8 mouse cellular contexts compared by ENCODE assay signal in genomic region chr10:110455838-110456493, GRCm38 (mm10). TPM values are rescaled to one million over a fixed set of nuclear protein-coding genes. Genes with fewer than 3 reads are reported as not detected.
DNase-seq lines count a peak whose midpoint lies in the region; ATAC-seq and TF ChIP-seq lines count a peak whose summit lies in the region.

Nav3 (minus strand) TSS chr10:110456204.

- peak within 1 kb of the TSS; percentile 73 for H3K9ac ChIP-seq in heart, embryonic 14.5 days (ENCODE audit: low read length)
- peak within 1 kb of the TSS; percentile 12; the same call in 1 of the 2 replicates for H3K9ac ChIP-seq in liver, embryonic 11.5 days (ENCODE audit: low read depth, low read length)
- H3K9ac ChIP-seq in neural tube, embryonic 11.5 days (ENCODE audit: low read length) = peak within 1 kb of the TSS; percentile 76

- H3K4me3 ChIP-seq in C2C12 (ENCODE audit: insufficient read depth, poor library complexity, severe bottlenecking) = peak within 1 kb of the TSS; percentile 31
- H3K4me3 ChIP-seq in forebrain, embryonic 10.5 days = peak within 1 kb of the TSS; percentile 71
- peak within 1 kb of the TSS; percentile 62 to 65 for H3K4me3 ChIP-seq in heart, embryonic 14.5 days (ENCODE audit: control insufficient read depth in 1 of 2, insufficient read depth in 1 of 2, low read depth in 1 of 2, low read length in 2 of 2)
- H3K4me3 ChIP-seq in liver, embryonic 11.5 days (ENCODE audit: low read depth, low read length) = peak within 1 kb of the TSS; percentile 39
- peak within 1 kb of the TSS; percentile 61 for H3K4me3 ChIP-seq in neural tube, embryonic 11.5 days (ENCODE audit: low read depth, low read length)

- peak within 1 kb of the TSS; percentile 96 for H3K4me2 ChIP-seq in heart, embryonic 14.5 days (ENCODE audit: low read length)
- H3K4me2 ChIP-seq in liver, embryonic 11.5 days = peak within 1 kb of the TSS; percentile 65
- peak within 1 kb of the TSS; percentile 56 for H3K4me2 ChIP-seq in neural tube, embryonic 11.5 days (ENCODE audit: low read depth)

- 2% methylated on average over 30 of the region's 50 CpGs for WGBS in forebrain, embryonic 10.5 days
- under 1% methylated on average over 34 of the region's 50 CpGs for whole genome bisulfite sequencing in heart, embryonic 14.5 days
- WGBS in liver, embryonic 11.5 days = under 1% methylated on average over 45 of the region's 50 CpGs
- WGBS in neural tube, embryonic 11.5 days = under 1% methylated on average over 31 of the region's 50 CpGs

- H3K36me3 ChIP-seq in C2C12 (ENCODE audit: control insufficient read depth, insufficient read depth) = no peaks in the 10 kb centered on the region
- no peaks in the 10 kb centered on the region for H3K36me3 ChIP-seq in forebrain, embryonic 10.5 days (replicated peaks)
- no peaks in the 10 kb centered on the region for H3K36me3 ChIP-seq in heart, embryonic 14.5 days (ENCODE audit: control insufficient read depth, insufficient read depth, low read length)
- no peaks in the 10 kb centered on the region for H3K36me3 ChIP-seq in liver, embryonic 11.5 days (ENCODE audit: control insufficient read depth, insufficient read depth, low read length)
- no peaks in the 10 kb centered on the region for H3K36me3 ChIP-seq in neural tube, embryonic 11.5 days (ENCODE audit: control insufficient read depth, insufficient read depth, low read length)

- H3K27ac ChIP-seq in forebrain, embryonic 10.5 days = peak within 1 kb of the TSS; percentile 83
- H3K27ac ChIP-seq in heart, embryonic 14.5 days (replicated peaks in 1 of 2; ENCODE audit: control insufficient read depth in 1 of 2, insufficient read depth in 1 of 2, low read depth in 2 of 2, low read length in 2 of 2) = peak within 1 kb of the TSS; percentile 25 to 41; a peak in 3 of 4 replicates
- no peak within 1 kb of the TSS for H3K27ac ChIP-seq in liver, embryonic 11.5 days (ENCODE audit: low read depth, low read length)
- peak within 1 kb of the TSS; percentile 65 for H3K27ac ChIP-seq in neural tube, embryonic 11.5 days (ENCODE audit: low read depth, low read length)

- no peaks in the 10 kb centered on the region for H3K27me3 ChIP-seq in C2C12 (ENCODE audit: control insufficient read depth, insufficient read depth, insufficient read length)
- peaks cover 38% of the 10 kb centered on the region for H3K27me3 ChIP-seq in forebrain, embryonic 10.5 days (ENCODE audit: poor library complexity, severe bottlenecking)
- peaks cover 17% of the 10 kb centered on the region for H3K27me3 ChIP-seq in heart, embryonic 14.5 days (ENCODE audit: control insufficient read depth, insufficient read depth, low read length)
- peaks cover 19% of the 10 kb centered on the region for H3K27me3 ChIP-seq in liver, embryonic 11.5 days (replicated peaks; ENCODE audit: control insufficient read depth, insufficient read depth, low read length)
- peaks cover 7% of the 10 kb centered on the region; the same call in 1 of the 2 replicates for H3K27me3 ChIP-seq in neural tube, embryonic 11.5 days (ENCODE audit: control insufficient read depth, insufficient read depth, low read length)

- peak within 1 kb of the TSS; percentile 58 for H3ac ChIP-seq in C2C12 (ENCODE audit: control insufficient read depth, insufficient read length, low read depth)

- H3K79me3 ChIP-seq in C2C12 (ENCODE audit: low read depth) = no peaks in the 10 kb centered on the region

- peak; percentile 77 for ATAC-seq in heart, embryonic 14.5 days (ENCODE audit: insufficient number of reproducible peaks, insufficient read depth, low FRiP score, low read depth)
- ATAC-seq in liver, embryonic 11.5 days (replicated peaks; ENCODE audit: low FRiP score) = peak; percentile 81
- ATAC-seq in neural tube, embryonic 11.5 days (ENCODE audit: insufficient read depth, low FRiP score, low TSS enrichment) = peak; percentile 88

- TF ChIP-seq CTCF in C2C12 (IDR thresholded peaks at IDR 0.05; ENCODE audit: control insufficient read depth, insufficient read depth, insufficient read length) = peak; percentile 89
- TF ChIP-seq CTCF in brain, embryonic 14.5 days (IDR thresholded peaks at IDR 0.05; ENCODE audit: borderline replicate concordance, extremely low read depth, insufficient read depth, insufficient read length) = peak; percentile 59

- TF ChIP-seq POLR2A in brain, embryonic 14.5 days (IDR thresholded peaks at IDR 0.05; ENCODE audit: borderline replicate concordance, extremely low read depth, insufficient read depth, insufficient read length, poor library complexity, severe bottlenecking) = 0 out of 2 replicates have a peak, but pooled peaks have one; percentile 7

- DNase-seq in brain, embryonic 14.5 days (ENCODE audit: low read depth) = peak; percentile 92
- peak; percentile 72 for DNase-seq in forebrain, embryonic 10.5 days (ENCODE audit: extremely low spot score, low spot score)
- peak; percentile 82 for DNase-seq in kidney, postnatal 10 days
- peak; percentile 57 for DNase-seq in liver, embryonic 11.5 days (ENCODE audit: low spot score)
- peak; percentile 89 for DNase-seq in neural tube, embryonic 11.5 days (ENCODE audit: low spot score)
- peak; percentile 38 for DNase-seq in urinary bladder, adult 2 months (ENCODE audit: low spot score)

- peaks cover 21% of the 10 kb centered on the region for H3K4me1 ChIP-seq in forebrain, embryonic 10.5 days
- H3K4me1 ChIP-seq in heart, embryonic 14.5 days (ENCODE audit: control insufficient read depth in 2 of 2, insufficient read depth in 2 of 2, low read length in 2 of 2) = 0 out of 4 replicates have a peak, but pooled peaks cover 2 to 6% of the 10 kb centered on the region in 2 experiments
- H3K4me1 ChIP-seq in liver, embryonic 11.5 days (replicated peaks; ENCODE audit: control insufficient read depth, insufficient read depth, low read length) = no peaks in the 10 kb centered on the region
- H3K4me1 ChIP-seq in neural tube, embryonic 11.5 days (ENCODE audit: control insufficient read depth, insufficient read depth, low read length) = peaks cover 3% of the 10 kb centered on the region; the same call in 1 of the 2 replicates

- H3K79me2 ChIP-seq in C2C12 (ENCODE audit: control insufficient read depth, insufficient read depth) = no peaks in the 10 kb centered on the region

- H3K9me3 ChIP-seq in forebrain, embryonic 10.5 days = no peaks in the 10 kb centered on the region
- no peaks in the 10 kb centered on the region for H3K9me3 ChIP-seq in heart, embryonic 14.5 days (ENCODE audit: control insufficient read depth, low read length)
- H3K9me3 ChIP-seq in liver, embryonic 11.5 days (ENCODE audit: control insufficient read depth, low read length) = no peaks in the 10 kb centered on the region
- no peaks in the 10 kb centered on the region for H3K9me3 ChIP-seq in neural tube, embryonic 11.5 days (ENCODE audit: control insufficient read depth, low read length)

TF ChIP-seq in C2C12, 6 proteins besides CTCF, POLR2A, EP300 and RAD21:
- TF ChIP-seq MAX (IDR thresholded peaks at IDR 0.05) (no peak), MYOD1 (IDR thresholded peaks at IDR 0.05; ENCODE audit: control insufficient read depth, insufficient read length, low read depth) (no peak), CEBPB (IDR thresholded peaks at IDR 0.05; ENCODE audit: low read depth) (no peak), USF1 (IDR thresholded peaks at IDR 0.05; ENCODE audit: low read depth) (no peak), FOSL1 (IDR thresholded peaks at IDR 0.05; ENCODE audit: insufficient read depth, low read length, poor library complexity, severe bottlenecking) (no peak), MYOG (IDR thresholded peaks at IDR 0.05; ENCODE audit: control insufficient read depth, extremely low read depth, insufficient read length) (no peak)

RNA-seq across cellular contexts. Expression of gene Nav3, which starts in this region (rescaled TPM):
- polyA plus RNA-seq in C2C12 (2012; fragmentation: generic; extraction: Trizol) = 5.0 TPM
- polyA plus RNA-seq in brain, embryonic 14.5 days (2012; rRNA removed) = 20.0 and 34.8 TPM in 2 replicates
- polyA plus RNA-seq in forebrain, embryonic 10.5 days (2016; fragmentation: Nextera tagmentation; extraction: Ambion mirVana) = 1.00 and 1.0 TPM in 2 replicates
- polyA plus RNA-seq in heart, embryonic 14.5 days (2014; fragmentation: Nextera tagmentation; extraction: Ambion mirVana) = 3.0 and 4.2 TPM in 2 replicates
- polyA plus RNA-seq in liver, embryonic 11.5 days (2014; fragmentation: Nextera tagmentation; extraction: Ambion mirVana) = 0.66 and 0.85 TPM in 2 replicates
- polyA plus RNA-seq in neural tube, embryonic 11.5 days (2014; fragmentation: Nextera tagmentation; extraction: Ambion mirVana) = 8.5 and 10.5 TPM in 2 replicates
- polyA plus RNA-seq in urinary bladder, adult 2 months (2012; rRNA removed) = 0.76 and 0.88 TPM in 2 replicates

Comparison
In these comparisons a context has a peak if more than half of its experiments do, and no peak if none do; other contexts are left out.
1. Peak in DNase-seq, ATAC-seq, H3K4me3 ChIP-seq, H3K9ac ChIP-seq and H3K4me2 ChIP-seq in liver, embryonic 11.5 days; RNA of the gene not detected or under 1 TPM.
2. Peak in DNase-seq in urinary bladder, adult 2 months; RNA of the gene not detected or under 1 TPM.
3. DNase-seq: peak in every context shown above with its lines; median percentile 92 in brain, embryonic 14.5 days; 89 in neural tube, embryonic 11.5 days; 82 in kidney, postnatal 10 days; 72 in forebrain, embryonic 10.5 days; 57 in liver, embryonic 11.5 days; 38 in urinary bladder, adult 2 months.
4. H3K9ac ChIP-seq: peak in every context shown above with its lines; median percentile 76 in neural tube, embryonic 11.5 days; 73 in heart, embryonic 14.5 days; 12 in liver, embryonic 11.5 days.